Mouse (Mus musculus): Measurements from ENCODE around the gene Ccdc88c.

- no peak for TF ChIP-seq CTCF (IDR thresholded peaks at IDR 0.05; ENCODE audit: extremely low read depth, insufficient read depth, low read length)
- no peak for TF ChIP-seq POLR2A (IDR thresholded peaks at IDR 0.05; ENCODE audit: extremely low read depth, insufficient read depth, low read length)
These were observed 30.9 kb downstream of the Ccdc88c start for GRCm38 (mm10) chr12:100997830-100998563.
